Mouse (Mus musculus) cerebellum, adult 18-20 months (tissue): ENCODE data around the gene 5730522E02Rik.

Source experiments
- DNase-seq, 2 experiments: peaks; one replicate each; pipeline ENCODE4 v3.0.0; 2021

The 5730522E02Rik gene

GRCm38 (mm10) chr11:25994128-25994527 is 216.4 kb downstream of the 5730522E02Rik start:
- DNase-seq = no peak

GRCm38 (mm10) chr11:25992216-25992615 is 218.3 kb downstream of the 5730522E02Rik start:
- no peak for DNase-seq

- DNase-seq = no peak
Measured at GRCm38 (mm10) chr11:25978736-25979276, 231.8 kb downstream of the 5730522E02Rik start.

- no peak for DNase-seq
Measured at GRCm38 (mm10) chr11:25941504-25941903, 269.1 kb downstream of the 5730522E02Rik start.

- DNase-seq = no peak
Measured at GRCm38 (mm10) chr11:25940716-25941294, 269.8 kb downstream of the 5730522E02Rik start.

GRCm38 (mm10) chr11:25926267-25926666 is 284.3 kb downstream of the 5730522E02Rik start:
- DNase-seq = no peak

GRCm38 (mm10) chr11:25902321-25902720 is 308.2 kb downstream of the 5730522E02Rik start:
- DNase-seq = no peak

GRCm38 (mm10) chr11:25901666-25902065 is 308.9 kb downstream of the 5730522E02Rik start:
- DNase-seq = no peak

GRCm38 (mm10) chr11:25893906-25894305 is 316.7 kb downstream of the 5730522E02Rik start:
- no peak for DNase-seq

- DNase-seq = no peak
Measured at GRCm38 (mm10) chr11:25872983-25873382, 337.6 kb downstream of the 5730522E02Rik start.

GRCm38 (mm10) chr11:25872317-25872716 is 338.2 kb downstream of the 5730522E02Rik start:
- DNase-seq = no peak

GRCm38 (mm10) chr11:25866292-25866691 is 344.3 kb downstream of the 5730522E02Rik start:
- DNase-seq = peak; percentile 30 to 52

GRCm38 (mm10) chr11:25862686-25863085 is 347.9 kb downstream of the 5730522E02Rik start:
- peak; percentile 41 to 65 for DNase-seq

GRCm38 (mm10) chr11:25856629-25857568 is 353.7 kb downstream of the 5730522E02Rik start:
- DNase-seq = no peak

GRCm38 (mm10) chr11:25855794-25856193 is 354.8 kb downstream of the 5730522E02Rik start:
- no peak for DNase-seq

- DNase-seq = no peak
Measured at GRCm38 (mm10) chr11:25854216-25854615, 356.3 kb downstream of the 5730522E02Rik start.

- no peak for DNase-seq
Measured at GRCm38 (mm10) chr11:25853032-25853431, 357.5 kb downstream of the 5730522E02Rik start.

- no peak for DNase-seq
Measured at GRCm38 (mm10) chr11:25848824-25849644, 361.5 kb downstream of the 5730522E02Rik start.

GRCm38 (mm10) chr11:25838451-25838850 is 372.1 kb downstream of the 5730522E02Rik start:
- DNase-seq = no peak

GRCm38 (mm10) chr11:25819789-25820188 is 390.8 kb downstream of the 5730522E02Rik start:
- DNase-seq = no peak

- no peak for DNase-seq
Measured at GRCm38 (mm10) chr11:25813446-25813845, 397.1 kb downstream of the 5730522E02Rik start.

- no peak for DNase-seq
Measured at GRCm38 (mm10) chr11:25787691-25788090, 422.9 kb downstream of the 5730522E02Rik start.

- no peak for DNase-seq
Measured at GRCm38 (mm10) chr11:25772231-25772630, 438.3 kb downstream of the 5730522E02Rik start.
